Mouse (Mus musculus) cerebellum, adult 2 months (tissue): ENCODE results near the gene Psmd1.

Experiments used
- CTCF ChIP-seq: fragments of 200-500 bp; IDR thresholded peaks from 2 replicates; pipeline ENCODE4 v1.5.1; 2011; ENCODE audit warnings: low read depth, mild to moderate bottlenecking, control low read depth, low read length, moderate library complexity, borderline replicate concordance; ENCODE audit not compliant: insufficient read depth
- POLR2A ChIP-seq: fragments of 200-500 bp; IDR thresholded peaks from 2 replicates; pipeline ENCODE4 v1.6.1; 2011; ENCODE audit warnings: low read length, control low read depth, borderline replicate concordance; ENCODE audit not compliant: insufficient read depth

DNA sequence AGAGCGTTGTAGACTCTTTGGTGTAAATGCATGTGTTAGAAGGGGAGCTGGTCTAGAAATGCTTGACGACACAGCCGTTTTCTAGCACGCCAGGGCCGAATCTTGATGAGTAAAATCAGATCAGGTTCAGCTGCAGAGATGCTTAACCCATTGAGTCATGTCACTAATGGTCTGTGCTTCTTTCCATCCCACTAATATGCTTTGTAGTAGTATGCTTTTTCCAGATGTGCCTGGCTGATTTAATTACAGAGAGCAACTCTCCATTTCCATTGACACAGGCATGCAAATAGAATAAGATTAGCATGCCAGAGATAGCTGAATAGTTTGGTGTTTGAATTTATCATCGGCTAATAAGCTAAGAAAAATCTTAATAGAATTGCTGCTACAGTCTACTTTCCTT, 71.1 kb downstream of the Psmd1 start:
- TF ChIP-seq CTCF (no peak), POLR2A (no peak)
